Mouse (Mus musculus) cerebellum, adult 2 months (tissue): ENCODE measurements around the gene C2cd4d.

Experiments
- CTCF ChIP-seq: fragments of 200-500 bp; IDR thresholded peaks from 2 replicates; pipeline ENCODE4 v1.5.1; 2011; ENCODE audit warnings: low read depth, mild to moderate bottlenecking, control low read depth, low read length, moderate library complexity, borderline replicate concordance; ENCODE audit not compliant: insufficient read depth
- POLR2A ChIP-seq: fragments of 200-500 bp; IDR thresholded peaks from 2 replicates; pipeline ENCODE4 v1.6.1; 2011; ENCODE audit warnings: low read length, control low read depth, borderline replicate concordance; ENCODE audit not compliant: insufficient read depth

DNA sequence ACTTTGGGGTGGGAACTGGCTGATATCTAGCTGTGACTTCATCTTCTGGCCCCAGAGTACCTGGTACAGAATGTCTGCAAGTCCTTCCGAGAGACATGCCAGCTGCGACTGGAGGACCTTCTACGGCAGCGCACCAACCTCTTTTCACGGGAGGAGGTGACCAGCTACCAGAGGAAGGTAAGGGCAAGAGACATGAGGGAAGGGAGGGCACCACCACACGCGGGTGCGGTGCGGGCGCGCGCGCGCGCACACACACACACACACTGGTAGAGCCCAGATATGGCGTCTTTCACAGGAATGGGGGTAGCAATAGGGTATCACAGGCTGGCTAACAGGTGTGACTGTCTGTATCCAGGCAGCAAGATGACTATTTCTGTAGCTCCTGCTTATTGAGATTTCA lies 27.2 kb downstream of the C2cd4d start:
- TF ChIP-seq POLR2A, result no peak
- no peak for TF ChIP-seq CTCF
